Mouse (Mus musculus) lung, adult 2 months (tissue): ENCODE measurements around the gene Dll3.

ENCODE experiments used
- CTCF ChIP-seq: fragments of 200-500 bp; IDR thresholded peaks from 2 replicates; pipeline ENCODE4 v1.5.1; 2011; ENCODE audit warnings: mild to moderate bottlenecking, low read length, control low read depth; ENCODE audit not compliant: insufficient read depth
- POLR2A ChIP-seq: fragments of 200-500 bp; IDR thresholded peaks from 2 replicates; pipeline ENCODE4 v1.6.1; 2011; ENCODE audit warnings: low read depth, mild to moderate bottlenecking, control low read depth, low read length, borderline replicate concordance; ENCODE audit errors: extremely low read depth

DNA sequence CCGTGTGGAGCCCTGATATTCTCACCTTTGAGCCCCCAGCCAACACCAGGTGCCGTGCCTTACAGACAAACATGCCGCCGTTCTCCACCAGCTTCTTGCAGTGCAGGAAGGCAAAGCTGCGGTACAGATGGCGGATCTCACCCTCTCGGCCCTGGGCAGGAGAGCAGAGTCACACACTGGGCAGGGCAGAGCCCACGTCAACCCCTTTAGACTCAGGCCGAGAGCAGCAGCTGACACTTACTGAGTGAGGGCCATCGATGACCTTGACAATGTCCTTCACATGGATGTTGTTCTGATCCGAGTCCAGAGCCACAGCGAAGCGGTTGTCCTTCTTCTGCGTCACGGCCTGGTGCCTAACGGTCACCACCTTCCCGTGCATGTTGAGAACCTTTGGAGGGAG is 16.7 kb upstream of the Dll3 start:
- no peak for TF ChIP-seq POLR2A
- TF ChIP-seq CTCF = no peak
